In the genomic region with DNA sequence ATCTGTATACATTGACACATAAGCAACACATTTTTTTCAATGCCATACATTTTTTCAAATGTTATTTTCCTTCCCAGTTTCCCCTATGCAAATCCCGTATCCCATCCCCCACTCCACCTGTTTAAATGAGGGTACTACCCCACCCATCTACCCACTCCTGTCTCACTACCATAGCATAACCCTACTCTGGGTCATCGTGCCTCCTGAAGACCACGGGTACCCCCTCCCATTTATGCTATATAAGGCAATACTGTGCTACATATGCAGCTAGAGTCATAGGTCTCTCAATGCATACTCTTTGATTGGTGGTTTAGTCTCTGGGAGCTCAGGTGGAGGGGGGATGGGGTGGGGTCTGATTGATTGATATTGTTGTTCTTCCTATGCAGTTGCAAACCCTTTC, we compare ENCODE assay signal across 16 mouse cellular contexts.
"Had no signal": no experiment of that assay in that cellular context is flagged by ENCODE, and none has a peak within 500 bp of the region (broad histone marks: within the 10 kb centered on the region; RNA-seq: fewer than 3 reads in every experiment).

No protein-coding gene starts in this region.

- H3K9ac ChIP-seq: neural tube, embryonic 13.5 days; neural tube, embryonic 15.5 days; stomach, embryonic 15.5 days had no signal

- H3K4me3 ChIP-seq: neural tube, embryonic 13.5 days; neural tube, embryonic 15.5 days; stomach, embryonic 15.5 days had no signal

- DNase-seq: retina, postnatal 1 day; right cerebral cortex, adult 18-20 months; right cerebral cortex, postnatal 14 days; right cerebral cortex, postnatal 25 days; right cerebral cortex, postnatal 4 days; spleen, adult 18-20 months; thymus, adult 18-20 months; thymus, adult 2 months; thymus, postnatal 14 days; thymus, postnatal 25 days; thymus, postnatal 36 days; thymus, postnatal 4 days had no signal

- H3K4me2 ChIP-seq: neural tube, embryonic 13.5 days; neural tube, embryonic 15.5 days; stomach, embryonic 15.5 days had no signal

- H3K9me3 ChIP-seq: neural tube, embryonic 13.5 days; neural tube, embryonic 15.5 days; stomach, embryonic 15.5 days had no signal

- H3K27ac ChIP-seq: neural tube, embryonic 13.5 days; neural tube, embryonic 15.5 days; stomach, embryonic 15.5 days; stomach, postnatal 0 days had no signal

- H3K36me3 ChIP-seq: neural tube, embryonic 13.5 days; neural tube, embryonic 15.5 days; stomach, embryonic 15.5 days had no signal

- H3K4me1 ChIP-seq: neural tube, embryonic 13.5 days; neural tube, embryonic 15.5 days; stomach, embryonic 15.5 days had no signal

- H3K27me3 ChIP-seq: neural tube, embryonic 13.5 days; neural tube, embryonic 15.5 days; stomach, embryonic 15.5 days had no signal
